Mouse (Mus musculus): ENCODE data around the gene Zfp619.

DNA sequence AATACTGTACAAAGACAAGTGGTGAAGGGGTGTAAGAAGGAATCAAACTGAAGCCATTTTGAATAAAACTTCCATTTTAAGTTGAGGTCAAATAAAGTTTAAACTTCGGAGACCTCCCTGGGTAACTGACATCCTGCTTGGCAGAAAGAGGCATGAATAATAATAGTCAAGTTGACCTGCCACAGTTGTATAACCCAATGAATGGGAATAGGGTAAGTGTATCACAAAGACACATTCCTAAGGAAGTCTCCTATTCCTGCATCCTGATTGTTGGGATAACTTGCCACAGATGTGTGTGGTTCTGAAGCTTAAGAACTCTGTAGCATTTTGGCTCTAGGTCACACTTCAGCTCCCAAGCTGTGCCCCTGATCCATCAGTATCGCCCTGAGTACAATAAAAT is 62.5 kb downstream of the Zfp619 start:
- TF ChIP-seq POLR2A (IDR thresholded peaks at IDR 0.05; ENCODE audit: control insufficient read depth, low read depth, low read length) (no peak), CTCF (IDR thresholded peaks at IDR 0.05; ENCODE audit: control insufficient read depth, insufficient read depth, insufficient replicate concordance, low read depth, low read length) (no peak)

Measured in testis, adult 2 months (tissue).